Mouse (Mus musculus) heart, adult 9 months (tissue): Measurements from ENCODE around the gene Nhs.

Experiments used
- DNase-seq, 2 experiments: peaks; one replicate each; pipeline ENCODE4 v3.0.0; 2022; ENCODE audit warnings: low spot score in 2 of 2

Gene Nhs

DNA sequence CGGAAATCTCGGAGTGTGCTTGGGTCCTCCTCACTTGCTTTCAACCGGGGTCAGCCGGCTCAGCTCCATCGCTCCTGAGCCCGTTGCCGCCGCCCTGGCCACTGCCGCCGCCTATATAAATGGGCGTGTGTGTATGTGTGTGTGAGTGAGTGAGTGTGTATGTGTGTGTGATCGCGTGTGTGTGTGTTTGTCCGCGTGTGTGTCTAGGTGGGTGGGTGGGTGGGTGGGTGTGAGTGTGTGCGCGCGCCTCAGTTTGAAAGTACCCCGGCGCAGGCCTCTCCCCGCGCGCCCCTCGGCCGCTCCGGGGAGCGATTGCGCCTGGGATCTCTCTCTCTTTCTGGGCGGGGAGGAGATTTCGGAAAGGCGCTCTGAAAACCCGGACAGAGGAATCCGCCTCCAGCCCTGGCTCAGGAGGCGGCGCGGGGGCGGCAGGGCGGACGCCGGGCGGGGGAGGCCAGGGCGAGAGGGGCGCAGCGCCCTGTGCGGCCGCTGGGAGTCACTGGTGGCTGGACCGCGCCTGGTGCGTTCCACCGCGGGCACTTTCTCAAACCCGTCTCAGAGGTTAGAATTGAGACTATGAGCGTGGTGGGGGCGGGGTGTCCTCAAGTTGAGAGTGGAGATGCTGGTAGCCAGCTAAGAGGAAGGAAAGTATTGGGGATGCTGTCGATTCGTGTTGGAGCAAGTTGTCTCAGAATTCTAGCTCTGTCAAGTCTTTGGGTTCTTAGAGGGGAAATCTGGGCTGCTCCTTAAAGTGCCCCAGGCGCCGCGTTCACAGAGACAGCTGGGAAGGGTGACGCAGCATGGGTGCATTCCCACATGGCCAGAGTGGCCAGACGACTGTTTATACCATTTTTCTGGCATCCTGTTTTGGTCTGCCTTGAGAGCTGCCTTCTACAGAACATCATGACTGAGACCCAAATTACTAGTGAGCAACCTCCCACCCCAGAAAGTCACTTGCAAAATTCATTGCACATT is at the start of gene Nhs:
TSS of gene Nhs (minus strand) at position 94 of the 975 bp plus-strand sequence.
- peak; percentile 53 to 60 for DNase-seq

DNA sequence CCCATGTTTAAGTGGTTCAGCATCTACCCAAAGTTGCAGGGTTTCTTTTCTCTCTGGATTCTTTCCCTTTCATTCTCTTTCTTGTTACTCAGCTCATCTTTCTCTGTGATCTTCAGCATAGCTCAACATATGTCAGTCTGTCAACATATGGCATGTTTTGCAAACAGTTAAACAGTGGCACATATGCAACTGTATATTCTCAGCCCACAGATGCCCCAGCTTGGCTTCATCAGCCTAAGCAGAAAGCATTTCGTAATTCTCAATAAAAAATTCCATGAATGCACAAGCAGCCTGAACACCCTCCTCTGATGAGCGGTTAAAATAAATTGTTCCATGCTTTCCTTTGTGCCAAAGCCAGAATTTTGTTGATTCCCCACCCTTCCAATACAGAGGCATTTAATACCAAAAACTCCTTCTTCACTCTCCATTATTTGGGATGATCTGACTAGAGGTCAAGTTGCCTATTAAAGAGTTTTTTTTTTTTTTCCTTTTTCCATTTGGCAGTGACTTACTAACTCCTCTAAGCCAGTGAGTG is 46.9 kb upstream of the Nhs start:
- no peak for DNase-seq

DNA sequence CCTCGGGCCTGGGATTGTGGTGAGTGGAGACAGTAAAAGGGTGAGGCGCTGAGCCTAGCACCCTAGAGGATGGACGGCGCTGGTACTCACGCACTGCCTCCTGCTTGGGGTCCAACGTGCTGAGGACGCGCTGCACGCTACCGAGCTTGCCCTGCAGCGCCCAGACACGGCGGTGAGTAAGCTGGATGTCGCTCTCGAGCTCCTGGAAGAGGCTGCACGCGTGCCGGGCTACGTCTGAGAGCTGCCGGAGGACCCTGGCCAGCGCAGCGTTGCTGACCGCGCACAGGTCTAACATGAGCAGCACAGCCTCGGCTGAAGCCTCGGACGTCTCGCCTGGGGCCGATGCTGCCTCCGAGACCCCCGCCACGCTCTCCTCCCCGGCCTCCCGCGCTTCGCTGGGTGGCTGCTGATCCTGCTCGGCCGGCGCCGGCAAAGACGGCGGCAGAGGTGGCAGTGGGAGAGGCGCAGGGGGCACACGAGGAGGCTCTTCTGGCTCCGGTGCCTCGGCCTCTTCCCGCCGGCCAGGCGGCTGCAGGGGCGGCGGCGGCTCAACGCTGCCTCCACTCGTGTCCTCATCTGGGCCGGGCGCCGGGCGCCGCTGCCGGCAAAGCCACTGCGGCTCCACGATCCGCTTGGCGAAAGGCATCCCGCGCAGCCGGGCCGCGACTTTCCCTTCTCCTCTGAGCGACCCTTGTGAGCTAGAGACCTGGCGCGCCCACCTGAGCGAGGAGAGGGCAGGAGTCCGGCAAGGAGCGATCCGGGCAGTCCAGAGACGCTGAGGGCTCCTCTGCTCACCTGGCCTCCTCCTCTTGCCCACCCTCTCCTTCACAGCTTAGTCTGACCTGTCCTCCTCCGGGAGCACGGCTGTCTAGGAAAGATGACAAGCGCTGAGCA is 540 bp downstream of the Nhs start:
- DNase-seq: no peak

DNA sequence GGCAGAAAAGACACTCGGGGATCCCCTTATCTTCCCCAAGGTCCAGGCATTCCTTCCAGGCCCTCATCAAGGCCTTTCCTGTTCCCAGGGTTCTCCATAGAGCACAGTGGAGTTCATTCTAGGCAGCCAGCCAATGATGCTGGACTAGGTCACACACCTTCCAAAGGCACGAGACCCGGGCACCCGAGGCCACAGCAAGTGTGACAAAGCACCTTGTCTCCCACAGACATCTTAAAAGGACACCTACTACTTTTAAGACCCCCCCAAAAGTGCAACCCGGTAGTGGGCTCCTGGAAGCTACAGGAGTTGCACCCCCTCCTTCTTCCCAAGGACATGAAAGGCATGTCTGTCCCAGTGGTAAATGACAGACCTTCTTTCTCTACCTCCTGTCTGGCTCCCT is 1.4 kb downstream of the Nhs start:
- DNase-seq: no peak

DNA sequence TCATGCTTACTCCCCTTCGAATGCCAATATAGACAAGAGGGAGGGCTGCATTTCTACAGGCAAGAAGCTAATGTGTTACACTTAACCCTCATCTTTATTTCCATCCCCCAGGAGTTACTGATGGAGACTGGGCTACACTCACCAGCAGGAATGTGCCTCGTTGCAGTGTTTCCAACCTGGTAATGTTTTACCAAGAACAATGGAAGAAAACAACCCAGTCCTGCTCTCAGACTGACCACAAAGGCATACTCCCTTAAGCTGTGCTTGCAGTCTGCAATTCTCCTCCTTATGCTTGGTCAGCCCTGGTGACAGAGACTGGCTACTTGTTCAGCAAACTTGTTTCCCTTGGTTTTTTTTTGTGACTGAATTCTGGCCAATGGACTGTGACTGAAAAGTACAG is 21.7 kb downstream of the Nhs start:
- DNase-seq: no peak

DNA sequence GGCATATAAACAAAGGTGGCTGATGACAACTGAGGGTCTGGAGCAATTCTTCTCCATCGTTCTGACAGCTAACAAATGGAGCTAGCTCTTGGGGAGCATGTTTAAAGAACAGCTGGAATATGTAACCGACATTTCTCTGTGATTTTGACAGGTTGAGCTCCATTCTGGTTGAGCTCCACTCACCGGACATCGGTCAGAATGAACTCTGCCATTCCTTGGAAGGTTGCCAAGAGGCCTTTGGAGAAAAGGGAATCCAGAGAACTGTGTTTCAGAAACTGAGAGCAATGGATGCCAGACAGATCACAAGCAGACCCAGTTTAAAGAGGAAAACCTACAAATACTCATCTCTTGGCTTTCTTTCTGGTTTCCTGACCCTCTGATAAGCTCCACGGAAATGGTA is 46.3 kb downstream of the Nhs start:
- peak in 1 of 2 experiments; percentile 6 for DNase-seq

DNA sequence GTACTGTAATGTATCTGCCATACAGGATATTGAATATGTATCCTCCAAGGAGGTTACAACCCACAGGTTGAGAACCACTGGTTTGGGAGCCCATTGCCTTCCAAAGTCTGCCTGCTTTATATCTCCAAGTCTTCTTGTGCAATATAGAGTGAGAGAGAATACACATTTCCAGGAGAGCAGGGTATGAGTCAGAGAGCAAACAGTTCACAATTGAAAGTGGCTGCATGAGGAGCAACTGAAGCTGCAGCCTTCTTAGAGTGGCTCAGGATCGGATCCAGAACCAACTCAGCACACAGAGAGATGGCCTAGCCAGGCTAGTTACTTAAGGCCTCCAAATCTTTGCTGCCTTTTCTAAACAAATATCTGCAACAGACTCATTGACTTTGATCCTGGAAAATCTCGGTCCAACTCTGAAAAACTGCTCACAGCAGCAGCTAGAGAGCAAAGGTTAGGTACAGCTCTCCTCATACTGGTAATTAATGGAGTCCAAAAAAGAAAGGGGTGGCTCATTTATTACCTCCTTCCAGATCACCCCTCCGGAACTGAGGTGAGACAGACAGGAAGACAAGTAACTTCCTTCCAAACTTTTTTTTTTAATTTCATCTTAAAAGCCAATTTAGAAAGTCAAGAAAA is 56.6 kb downstream of the Nhs start:
- no peak for DNase-seq

DNA sequence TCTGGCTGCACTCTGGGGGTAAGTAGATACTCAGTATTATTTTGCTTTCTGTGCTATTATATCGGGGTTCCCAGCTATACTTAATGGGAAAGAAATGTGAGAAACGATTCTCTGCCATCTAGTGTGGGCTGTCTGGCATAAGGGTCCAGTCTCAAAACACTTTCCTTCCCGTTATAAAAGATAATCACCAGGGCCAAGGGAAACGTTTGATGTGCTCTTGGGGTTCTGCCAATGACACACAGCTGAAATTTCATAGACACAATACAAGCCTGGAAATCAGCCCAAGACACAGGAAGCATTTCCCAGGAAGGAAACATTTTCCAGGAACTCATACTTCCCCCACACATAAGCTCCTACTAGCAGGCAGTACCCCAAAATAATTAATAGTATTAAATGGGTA is 61.2 kb downstream of the Nhs start:
- DNase-seq: no peak

DNA sequence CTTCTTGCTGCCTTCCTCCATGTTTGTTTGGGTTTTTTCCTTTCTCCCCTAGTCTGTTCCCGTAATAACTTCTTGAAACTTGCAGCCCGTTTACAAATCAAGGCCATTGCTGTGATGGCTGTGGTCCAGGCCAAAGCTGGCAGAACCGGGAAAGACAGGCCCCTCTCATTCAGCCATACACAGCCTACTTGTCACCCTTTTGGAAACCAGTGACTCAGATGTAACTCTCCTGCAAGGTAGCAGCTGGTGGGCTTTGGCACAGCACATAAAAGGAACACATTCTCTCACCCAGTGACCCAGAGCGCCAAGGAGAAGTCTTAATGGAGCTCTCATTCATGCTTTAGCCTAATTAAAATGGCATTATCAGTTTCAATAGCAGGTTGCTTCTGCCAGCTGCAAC is 72.2 kb downstream of the Nhs start:
- DNase-seq: no peak

DNA sequence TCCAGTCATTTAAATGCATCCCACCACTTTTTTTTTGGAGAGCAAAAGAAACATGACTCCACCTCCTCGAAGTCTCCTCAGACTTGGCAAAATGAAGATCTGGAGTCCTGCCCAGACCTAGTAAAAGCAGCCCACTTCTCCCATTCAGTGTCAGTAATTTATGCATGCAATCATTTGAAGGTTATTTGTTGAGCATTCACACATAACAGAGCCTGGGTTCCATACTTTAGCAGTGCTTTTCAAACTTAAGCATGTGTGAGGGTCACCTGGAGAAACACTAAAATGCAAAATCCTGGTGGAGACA is 73.7 kb downstream of the Nhs start:
- peak in 1 of 2 experiments; percentile 12 for DNase-seq

DNA sequence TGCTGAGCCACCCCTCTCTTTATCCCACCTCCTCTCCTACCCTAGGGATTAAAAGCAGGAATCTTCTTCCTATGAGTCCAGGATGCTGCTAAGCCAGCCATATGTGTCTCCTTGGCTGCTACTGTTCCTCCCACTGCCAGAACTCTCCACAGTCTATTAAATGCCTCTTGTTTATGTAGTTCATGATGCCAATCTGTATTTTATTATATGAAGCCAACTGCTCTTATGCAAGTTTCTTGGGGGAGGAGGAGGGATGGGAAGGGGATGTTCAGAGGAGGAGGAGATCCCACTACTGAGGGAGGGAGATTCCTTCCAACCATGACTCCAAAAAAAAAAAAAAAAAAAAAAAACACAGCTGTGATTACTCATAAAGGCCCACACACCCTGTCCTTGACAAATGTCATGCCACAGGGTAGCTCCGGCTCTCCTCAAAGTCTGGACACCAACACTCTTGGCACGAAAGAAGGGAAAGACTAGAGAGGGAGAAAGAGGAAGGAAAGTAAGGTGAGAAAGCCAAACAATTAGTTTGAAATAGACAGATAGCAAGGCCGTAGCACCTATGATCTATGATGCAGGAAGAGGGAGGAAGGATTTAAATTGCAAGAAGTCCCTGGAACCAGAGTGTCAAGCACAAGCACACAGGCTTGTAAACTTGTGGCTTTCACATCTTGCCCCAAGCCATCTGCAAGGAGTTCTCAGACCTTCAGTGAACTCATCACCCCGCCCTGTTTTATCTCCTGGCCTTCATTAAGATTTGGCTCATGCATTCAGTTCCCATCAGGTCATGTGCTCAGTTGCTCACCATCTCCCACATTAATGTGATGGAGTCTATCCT is 74.3 kb downstream of the Nhs start:
- DNase-seq: no peak

DNA sequence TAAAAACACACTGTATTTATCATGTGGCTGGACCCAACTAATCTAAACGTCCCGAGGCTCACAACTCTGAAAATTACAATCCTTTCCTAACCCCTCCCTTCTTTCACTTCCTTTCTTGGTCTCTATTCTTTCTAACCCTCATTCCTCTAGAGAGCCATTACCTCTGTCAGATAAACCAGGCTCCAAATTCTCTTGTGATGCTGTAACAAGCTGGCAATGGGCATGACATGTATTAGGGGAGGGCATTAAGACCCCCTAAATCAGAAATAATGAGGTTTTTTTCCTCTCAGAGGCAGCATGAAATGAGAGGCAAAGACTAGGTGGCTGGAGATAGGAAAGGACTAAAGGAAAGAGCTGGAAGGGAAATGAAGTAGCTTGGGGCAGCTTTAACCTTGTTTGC is 96.4 kb downstream of the Nhs start:
- DNase-seq: no peak

DNA sequence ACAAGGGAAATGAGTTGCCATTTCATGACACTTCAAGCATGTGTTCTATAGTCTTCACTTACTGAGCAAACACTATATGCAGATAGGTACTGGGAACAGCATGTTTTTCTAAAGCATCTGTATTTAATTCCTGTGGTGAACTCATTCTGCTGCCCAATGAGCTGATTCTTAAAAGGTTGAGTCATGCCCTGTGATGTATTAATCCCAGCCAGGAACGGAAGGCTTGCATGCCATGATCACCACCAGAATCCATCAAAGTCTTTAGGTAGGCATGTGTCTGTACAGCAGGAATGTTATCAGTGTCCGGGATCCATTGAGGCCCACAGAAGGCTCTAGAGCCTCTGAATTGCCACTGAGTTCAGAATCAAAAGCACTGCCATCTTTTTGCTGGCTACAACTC is 103.9 kb downstream of the Nhs start:
- DNase-seq: no peak

DNA sequence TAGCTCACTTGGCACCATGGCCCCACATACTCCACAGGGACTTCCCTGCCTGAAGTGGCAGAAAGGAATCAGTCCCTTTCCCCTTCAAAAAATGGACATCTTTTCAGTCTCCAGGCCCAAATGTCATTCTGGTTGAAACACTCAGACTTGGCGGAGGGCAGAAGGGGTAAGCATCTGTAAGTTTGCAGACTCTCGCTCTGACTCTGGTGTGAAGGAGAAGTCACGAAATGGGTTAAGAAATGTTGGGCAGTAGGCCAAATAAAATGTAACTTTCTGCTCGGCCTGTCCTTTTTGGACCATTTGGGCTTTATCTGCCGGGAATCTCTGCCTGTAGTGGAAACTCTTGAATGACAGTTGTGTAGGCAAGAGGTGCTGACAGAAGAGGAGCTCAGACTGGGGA is 106.0 kb downstream of the Nhs start:
- no peak for DNase-seq

DNA sequence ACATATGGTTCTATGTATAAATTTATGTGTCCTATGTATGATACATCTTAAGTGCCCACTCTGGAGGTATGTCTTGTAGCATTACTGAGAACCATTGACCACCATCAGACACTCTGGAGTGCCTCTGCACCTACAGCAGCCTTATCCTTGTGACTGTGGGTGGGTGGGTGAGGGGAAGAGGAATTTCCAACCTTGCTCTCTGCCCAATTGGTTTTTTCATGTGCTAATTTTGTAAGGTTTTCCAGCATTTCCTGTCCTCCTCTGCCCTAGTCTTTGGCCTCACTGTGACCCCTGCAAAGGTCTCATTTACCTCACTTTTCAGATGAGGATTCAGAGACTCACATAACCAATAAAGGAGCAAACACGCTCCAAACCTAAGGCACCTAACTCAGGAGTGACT is 107.0 kb downstream of the Nhs start:
- DNase-seq: no peak

DNA sequence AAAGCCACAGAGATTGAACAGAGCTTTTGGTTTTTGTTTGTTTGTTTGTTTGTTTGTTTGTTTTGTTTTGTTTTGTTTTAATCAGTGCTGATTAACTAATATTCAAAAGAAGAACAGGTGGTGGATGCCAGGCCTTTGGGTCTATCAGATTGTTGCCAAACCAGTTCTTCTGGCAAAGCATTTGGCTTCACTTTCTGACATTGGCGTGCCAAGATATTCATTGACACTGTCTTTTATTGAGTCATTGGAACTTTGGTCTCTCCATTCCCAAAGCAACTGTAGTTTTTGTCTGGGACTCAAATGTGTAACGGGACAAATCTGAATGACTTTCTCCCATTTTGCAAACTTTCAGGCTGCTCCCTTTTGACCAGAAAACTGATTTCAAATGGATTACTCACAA is 109.9 kb downstream of the Nhs start:
- DNase-seq: no peak

DNA sequence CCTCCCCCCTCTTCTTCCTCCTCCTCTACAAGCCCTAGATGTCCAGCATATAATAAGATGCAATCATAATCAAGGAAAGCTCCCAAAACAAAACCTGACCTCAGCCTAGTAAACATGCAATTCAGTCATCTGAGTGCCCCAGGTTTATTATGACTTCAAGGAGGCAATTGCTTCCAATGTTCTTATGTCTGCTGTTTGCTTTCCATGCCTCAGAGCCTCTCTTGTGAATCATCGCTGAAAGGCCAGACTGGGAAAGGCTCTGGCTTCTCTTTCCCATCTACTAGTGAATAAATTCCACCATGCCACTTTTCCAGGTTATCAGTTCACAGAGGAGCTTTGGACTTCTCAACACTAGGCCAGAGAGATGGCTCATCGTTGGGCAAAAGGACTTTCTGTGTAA is 114.0 kb downstream of the Nhs start:
- no peak for DNase-seq

DNA sequence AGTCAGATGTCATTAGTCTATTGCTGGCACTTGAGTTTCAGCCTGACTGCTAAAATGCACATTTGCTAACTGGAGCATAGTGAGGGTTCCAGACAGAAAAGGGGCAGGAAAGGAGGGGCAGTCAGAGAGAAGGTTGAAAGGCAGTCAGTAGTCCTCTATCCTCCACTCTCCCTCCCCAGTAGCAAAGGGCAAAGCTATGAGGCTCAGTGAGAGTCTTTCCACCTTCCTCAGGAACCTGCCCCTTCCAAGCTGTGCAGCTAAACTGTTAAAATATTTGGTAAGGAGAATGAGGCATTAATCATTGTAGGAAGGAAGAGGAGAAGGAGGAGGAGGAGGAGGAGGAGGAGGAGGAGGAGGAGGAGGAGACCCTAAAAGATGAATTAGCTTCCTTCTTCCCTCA is 115.4 kb downstream of the Nhs start:
- DNase-seq: no peak

DNA sequence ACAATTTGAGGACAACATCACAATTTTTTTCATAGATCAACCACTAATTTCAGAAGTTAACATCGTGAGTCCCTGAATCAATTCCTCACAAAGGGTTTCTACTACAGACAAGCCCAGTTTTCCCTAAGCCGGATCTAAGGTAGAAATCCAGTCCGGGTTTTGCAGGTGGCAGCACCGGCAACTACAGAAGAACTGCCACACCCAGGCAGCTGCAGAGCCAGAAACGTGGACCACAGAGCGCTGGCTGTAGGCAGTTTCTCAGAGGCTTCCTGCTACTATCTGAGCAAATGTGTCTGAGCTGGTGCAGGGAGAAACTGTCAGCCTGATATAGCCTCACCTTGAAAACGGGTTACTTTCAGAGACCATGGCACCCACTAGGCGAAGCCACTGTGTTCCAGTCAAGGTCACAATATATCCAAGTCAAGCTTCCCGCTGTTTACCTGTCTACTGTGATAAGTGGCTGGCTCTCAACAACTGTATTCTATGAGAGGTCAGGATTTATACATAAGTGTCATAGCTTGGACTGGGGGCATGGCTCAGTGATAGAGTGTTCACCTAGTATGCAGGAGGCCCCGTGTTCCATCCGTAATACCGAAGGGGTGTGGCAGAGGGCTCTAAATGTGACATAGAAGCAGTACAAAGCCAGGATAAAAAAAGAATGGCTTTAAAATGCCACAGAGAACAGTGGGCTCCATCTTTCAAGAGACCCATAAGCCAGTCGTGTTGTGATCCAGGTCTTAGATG is 134.1 kb downstream of the Nhs start:
- peak; percentile 1 to 42 for DNase-seq

DNA sequence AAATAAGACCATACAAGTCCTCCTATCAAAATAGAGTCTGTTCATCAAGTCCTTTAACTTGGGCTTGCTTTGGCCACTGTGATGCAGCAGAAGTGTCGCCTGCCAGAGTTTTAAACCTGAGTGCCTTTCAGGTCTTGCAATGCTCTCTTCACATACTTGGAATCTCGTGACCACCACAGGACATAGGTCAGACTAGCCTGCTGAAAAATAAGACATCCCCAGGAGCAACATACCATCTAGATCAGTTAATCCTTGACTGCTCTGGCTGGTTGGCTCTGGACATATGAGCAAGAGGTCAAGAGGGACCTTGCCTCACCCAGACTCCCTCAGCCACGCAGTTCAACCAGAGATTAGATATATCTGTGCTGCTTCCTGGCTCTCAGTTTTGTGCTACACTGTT is 137.8 kb downstream of the Nhs start:
- DNase-seq: no peak
